Mouse (Mus musculus) MEL (cell line): ENCODE measurements around the gene Slc5a5.
A peak's percentile ranks its signal among the peaks of the same experiment; 100 is the strongest.

Experiments used
- GATA1 ChIP-seq: IDR thresholded peaks from 2 replicates; pipeline ENCODE4 v1.6.1; 2011; ENCODE audit warnings: low read depth, low read length, improper control_type of control experiment
- HCFC1 ChIP-seq: IDR thresholded peaks from 2 replicates; pipeline ENCODE4 v1.6.1; 2012; ENCODE audit warnings: low read depth, mild to moderate bottlenecking, inconsistent platforms, low read length, improper control_type of control experiment, moderate library complexity
- MAX ChIP-seq: IDR thresholded peaks from 2 replicates; pipeline ENCODE4 v1.6.1; 2011; ENCODE audit warnings: low read length, improper control_type of control experiment
- POLR2A ChIP-seq, 2 experiments: IDR thresholded peaks; 2 replicates each; pipeline ENCODE4 v1.6.1; 2011 to 2012; ENCODE audit warnings: low read length in 2 of 2, mild to moderate bottlenecking in 2 of 2, control low read depth in 1 of 2, improper control_type of control experiment in 1 of 2, low read depth in 1 of 2, moderate library complexity in 1 of 2; ENCODE audit not compliant: control insufficient read depth in 1 of 2, insufficient read depth in 1 of 2, poor library complexity in 1 of 2
- TAL1 ChIP-seq: IDR thresholded peaks from 2 replicates; pipeline ENCODE4 v1.6.1; 2012; ENCODE audit warnings: mild to moderate bottlenecking, inconsistent platforms, low read length, moderate library complexity, mixed read lengths
- ZNF384 ChIP-seq: IDR thresholded peaks from 2 replicates; pipeline ENCODE4 v1.6.1; 2012; ENCODE audit warnings: low read depth, mild to moderate bottlenecking, inconsistent platforms, low read length, improper control_type of control experiment

GRCm38 (mm10) chr8:70892022-70892895 lies at the start of gene Slc5a5:
- TF ChIP-seq ZNF384 = no peak
- no peak for TF ChIP-seq TAL1
- 0 out of 4 replicates have a peak, but pooled peaks of 1 of the 2 experiments have one; percentile 26 for TF ChIP-seq POLR2A (IDR thresholded peaks at IDR 0.05; ENCODE audit: control insufficient read depth in 1 of 2, insufficient read depth in 1 of 2, low read depth in 1 of 2, low read length in 2 of 2, poor library complexity in 1 of 2)
- TF ChIP-seq HCFC1 = no peak
- no peak for TF ChIP-seq GATA1
- TF ChIP-seq MAX = no peak
